Mouse (Mus musculus): ENCODE measurements around the gene Tas1r3.

GRCm38 (mm10) chr4:155895216-155895615 is 32.1 kb upstream of the Tas1r3 start:
- TF ChIP-seq CTCF (IDR thresholded peaks at IDR 0.05; ENCODE audit: borderline replicate concordance, insufficient read depth, low read length) (no peak), POLR2A (IDR thresholded peaks at IDR 0.05; ENCODE audit: low read depth, low read length) (no peak)

Measured in embryonic fibroblast, embryonic 13.5 days (primary cell).